Mouse (Mus musculus) left cerebral cortex, postnatal 25 days (tissue): ENCODE measurements around the gene Il11. TPM values are rescaled to one million over a fixed set of nuclear protein-coding genes. Genes with fewer than 3 reads are reported as not detected.

Experiments
- total RNA-seq, 2 experiments: library from RNA; stranded (reverse); gene quantifications; 2 replicates each; pipeline ENCODE4 v1.2.3; 2021

Il11 gene
- total RNA-seq, 2 experiments from 2014 or later = 0.69 to 0.83 TPM

Other genes starting within 250 kb of the Il11 start
- 100 to 1,000 TPM; 261 to 281 TPM for gene Syt5, start 235.3 kb downstream of the Il11 start, total RNA-seq
- under 1 TPM; 0.46 to 0.71 TPM for gene Ptprh, start 178.8 kb downstream of the Il11 start, total RNA-seq
- gene Tmem86b, start 151.4 kb downstream of the Il11 start, total RNA-seq = 10 to 100 TPM; 14.0 to 16.7 TPM
- 100 to 1,000 TPM; 145 to 148 TPM for gene Ppp6r1, start 123.8 kb downstream of the Il11 start, total RNA-seq
- 100 to 1,000 TPM in 1 of 2 experiments, 10 to 100 TPM in 1; 91.8 to 105 TPM for gene Hspbp1, start 97.8 kb downstream of the Il11 start, total RNA-seq
- gene Brsk1, start 92.3 kb downstream of the Il11 start, total RNA-seq = 100 to 1,000 TPM; 394 to 407 TPM
- not detected for gene Tmem150b, start 57.6 kb downstream of the Il11 start, total RNA-seq
- gene Kmt5c, start 42.7 kb downstream of the Il11 start, total RNA-seq = 10 to 100 TPM; 25.0 to 30.4 TPM
- 1 to 10 TPM; 4.6 to 5.9 TPM for gene Cox6b2, start 29.8 kb downstream of the Il11 start, total RNA-seq
- gene Fam71e2, start 11.6 kb downstream of the Il11 start, total RNA-seq = not detected
- gene Tmem190, start 78 bp upstream of the Il11 start, total RNA-seq = not detected
- gene Tmem238, start 6.8 kb upstream of the Il11 start, total RNA-seq = 1 to 10 TPM; 2.3 to 3.0 TPM
- 100 to 1,000 TPM; 428 to 431 TPM for gene Rpl28, start 10.0 kb upstream of the Il11 start, total RNA-seq
- gene Ube2s, start 29.7 kb upstream of the Il11 start, total RNA-seq = 100 to 1,000 TPM; 108 to 110 TPM
- 100 to 1,000 TPM; 115 to 148 TPM for gene Shisa7, start 61.8 kb upstream of the Il11 start, total RNA-seq
- gene Isoc2b, start 87.4 kb upstream of the Il11 start, total RNA-seq = 1 to 10 TPM; 3.3 to 4.1 TPM
- 10 to 100 TPM; 10.4 to 11.0 TPM for gene Isoc2a, start 94.3 kb upstream of the Il11 start, total RNA-seq
- under 1 TPM in 1 of 2 experiments, not detected in 1; 0.25 TPM for gene Gm36210, start 123.7 kb upstream of the Il11 start, total RNA-seq
- 10 to 100 TPM; 14.3 to 14.6 TPM for gene Zfp628, start 132.4 kb upstream of the Il11 start, total RNA-seq
- 100 to 1,000 TPM in 1 of 2 experiments, 10 to 100 TPM in 1; 94.4 to 103 TPM for gene Nat14, start 139.2 kb upstream of the Il11 start, total RNA-seq
- 1 to 10 TPM; 2.3 to 2.4 TPM for gene Ssc5d, start 142.9 kb upstream of the Il11 start, total RNA-seq
- gene Sbk2, start 181.5 kb upstream of the Il11 start, total RNA-seq = not detected
- gene Sbk3, start 188.3 kb upstream of the Il11 start, total RNA-seq = under 1 TPM; 0.34 to 0.85 TPM
- 10 to 100 TPM; 24.8 to 33.7 TPM for gene Zfp579, start 213.3 kb upstream of the Il11 start, total RNA-seq
- 1 to 10 TPM; 6.9 TPM for gene Zfp524, start 231.6 kb upstream of the Il11 start, total RNA-seq
- 10 to 100 TPM; 21.2 to 31.2 TPM for gene Fiz1, start 231.8 kb upstream of the Il11 start, total RNA-seq
- not detected for gene Gm44973, start 232.6 kb upstream of the Il11 start, total RNA-seq
- 10 to 100 TPM; 32.9 to 34.5 TPM for gene Zfp865, start 237.5 kb upstream of the Il11 start, total RNA-seq
- 10 to 100 TPM; 52.0 to 65.0 TPM for gene Ccdc106, start 237.7 kb upstream of the Il11 start, total RNA-seq